Mouse (Mus musculus): ENCODE measurements around the gene Upk1a. TPM values are rescaled to one million over a fixed set of nuclear protein-coding genes. Genes with fewer than 3 reads are reported as not detected.
A peak's percentile ranks its signal among the peaks of the same experiment; 100 is the strongest.

The Upk1a gene
- 1.7 and 2.3 TPM in 2 replicates for polyA plus RNA-seq (2012; rRNA removed)

DNA sequence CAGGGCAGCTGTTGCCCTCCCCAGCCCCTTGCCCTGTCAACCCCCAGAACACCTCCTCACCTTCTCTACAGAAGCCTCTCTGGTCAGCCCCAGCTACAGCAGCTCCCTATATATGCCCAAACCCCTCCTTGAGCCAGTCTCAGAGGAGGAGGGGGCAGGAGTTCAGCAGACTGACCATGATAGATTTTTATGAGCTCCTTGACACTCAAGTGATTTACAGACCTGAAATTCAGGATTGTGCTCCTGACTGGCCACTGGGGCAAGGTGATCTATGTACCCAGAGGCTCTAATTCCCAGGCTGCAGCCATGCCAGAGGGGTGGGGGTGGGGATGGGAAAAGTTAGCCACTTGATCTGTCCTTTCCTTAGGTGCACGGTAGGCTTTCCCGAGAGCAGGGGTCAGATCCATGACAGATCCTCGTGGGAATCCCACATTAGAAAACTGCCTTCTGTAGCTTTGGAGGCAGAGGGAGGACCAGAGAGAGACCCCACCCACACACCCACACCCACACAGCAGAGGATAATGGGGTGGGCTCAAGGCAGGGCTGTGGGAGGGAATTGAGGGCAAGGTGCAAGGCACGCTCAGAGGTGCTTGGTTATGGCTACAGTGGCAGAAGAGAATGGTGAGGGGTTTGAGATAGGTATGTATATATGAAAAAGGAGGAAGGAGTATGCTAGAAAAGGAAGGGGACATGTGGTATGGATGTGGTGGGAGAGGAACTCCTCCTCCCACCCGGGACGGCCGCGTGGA is at the start of gene Upk1a:
Gene Upk1a, minus strand, starts transcription at position 194 of the 749 bp plus-strand sequence.
- no peak for DNase-seq (ENCODE audit: extremely low spot score in 1 of 2, low spot score in 1 of 2)

DNA sequence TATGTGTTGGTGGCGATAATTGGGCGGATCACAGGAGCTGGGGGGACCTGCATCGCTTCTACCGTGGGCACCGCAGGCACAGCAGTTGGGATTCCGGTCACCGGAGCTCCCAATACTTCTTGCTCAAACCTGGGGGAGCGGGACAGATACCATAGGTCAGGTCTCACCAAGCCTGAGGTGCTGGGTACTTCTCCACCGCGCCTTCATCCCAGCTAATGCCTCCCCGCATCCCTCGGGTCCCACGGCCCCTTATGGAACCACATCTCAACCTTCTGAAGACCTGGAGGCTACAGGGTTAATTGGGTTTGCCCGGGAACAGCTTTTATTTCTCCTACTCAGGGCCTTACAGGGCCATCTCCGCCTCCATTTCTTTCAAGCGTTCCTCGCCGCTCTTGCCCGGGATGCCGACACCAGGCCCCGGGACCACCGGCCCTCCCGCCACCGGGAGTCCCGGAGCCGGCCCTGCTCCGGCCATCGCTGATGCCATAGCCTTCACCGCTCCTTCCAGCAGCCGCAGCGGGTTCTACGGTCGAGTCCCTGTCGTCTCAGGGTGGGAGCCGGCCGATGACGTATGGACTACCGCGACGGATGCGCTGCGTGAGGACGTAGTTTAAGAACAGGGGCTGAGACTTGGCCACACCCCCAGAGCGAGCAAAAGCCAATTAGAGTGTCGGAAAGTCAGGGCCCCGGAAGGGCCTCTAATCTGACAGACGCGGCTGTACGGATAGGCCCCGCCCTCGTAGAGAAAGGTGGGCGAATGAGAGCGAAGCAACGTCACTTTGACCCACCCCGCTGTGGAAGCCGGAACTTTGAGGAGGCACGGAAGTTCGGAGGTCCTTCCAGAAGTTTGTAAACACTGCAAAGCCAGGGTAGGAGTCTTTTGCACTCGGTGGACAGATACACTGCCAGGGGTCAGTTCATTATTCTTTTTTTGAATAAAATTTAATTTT is 37.2 kb upstream of the Upk1a start, which contains the start of gene Rbm42:
Gene Rbm42, minus strand, starts transcription at position 727 of the 950 bp plus-strand sequence.
- DNase-seq (ENCODE audit: extremely low spot score in 1 of 2, low spot score in 1 of 2) = peak; percentile 99 to 100

DNA sequence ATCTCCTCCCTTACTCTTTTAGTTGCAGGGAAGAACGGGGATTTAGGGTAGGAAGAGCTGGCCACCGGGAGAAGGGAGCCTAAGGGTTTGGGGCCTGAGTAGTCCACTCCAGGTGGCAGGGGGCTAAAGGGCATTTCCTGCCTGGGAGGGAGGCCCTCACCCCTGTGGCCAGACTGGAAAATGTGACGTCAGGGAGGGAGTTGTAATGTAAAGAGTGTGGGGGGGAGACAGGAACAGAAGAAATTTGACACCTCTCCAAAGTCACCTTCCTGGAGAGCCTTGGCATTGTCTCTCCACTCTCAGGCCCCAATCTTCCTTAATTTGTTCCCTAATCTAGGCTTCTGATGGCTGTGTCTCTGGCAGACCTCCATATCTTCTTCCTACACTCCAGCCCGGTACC is 26.4 kb upstream of the Upk1a start:
- DNase-seq (ENCODE audit: extremely low spot score in 1 of 2, low spot score in 1 of 2) = no peak

DNA sequence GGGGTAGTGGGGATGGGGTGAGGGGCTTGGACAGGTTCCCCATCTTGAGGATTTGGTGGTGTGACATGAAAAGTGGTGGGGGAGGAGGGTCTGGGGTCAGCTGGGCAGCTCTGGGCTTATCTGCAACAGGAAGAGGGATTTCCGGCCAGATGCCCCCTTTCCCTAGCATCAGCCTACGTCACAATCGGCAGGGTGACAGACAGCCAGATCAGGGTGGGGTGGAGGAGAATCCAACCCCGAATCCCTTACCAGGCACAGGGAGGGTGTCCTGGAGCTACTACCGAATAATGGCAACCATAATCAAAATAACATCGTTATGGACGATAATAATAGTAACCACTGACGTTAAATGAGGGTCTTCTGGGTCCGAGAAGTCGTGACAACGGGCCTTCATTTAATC is 23.7 kb upstream of the Upk1a start:
- no peak for DNase-seq (ENCODE audit: extremely low spot score in 1 of 2, low spot score in 1 of 2)

GRCm38 (mm10) chr7:30635752-30636151 is 23.1 kb upstream of the Upk1a start, which contains the start of gene Etv2:
Etv2 (minus strand) TSS chr7:30635852.
- DNase-seq (ENCODE audit: extremely low spot score in 1 of 2, low spot score in 1 of 2) = no peak

DNA sequence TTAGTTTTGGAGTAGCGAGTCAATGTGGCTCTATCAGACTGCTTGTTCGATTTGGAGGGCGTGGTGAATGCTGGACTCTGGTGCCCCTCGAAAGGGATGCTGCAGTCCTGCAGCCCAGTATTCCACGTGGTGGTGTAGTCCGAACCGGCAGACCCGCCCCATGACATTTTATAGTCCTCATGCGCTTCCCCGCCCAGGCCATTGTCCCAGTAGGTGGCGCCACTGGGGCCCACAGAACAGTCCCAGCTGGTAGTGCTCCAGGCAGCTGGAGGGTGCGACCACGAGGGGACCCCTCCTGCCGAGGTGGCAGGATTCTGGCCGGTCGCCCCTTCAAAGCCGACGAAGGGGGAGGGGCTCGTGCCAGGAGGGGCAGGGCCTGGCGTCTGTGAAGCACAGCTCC is 22.0 kb upstream of the Upk1a start:
- DNase-seq (ENCODE audit: extremely low spot score in 1 of 2, low spot score in 1 of 2) = peak in 1 of 2 experiments; percentile 13

DNA sequence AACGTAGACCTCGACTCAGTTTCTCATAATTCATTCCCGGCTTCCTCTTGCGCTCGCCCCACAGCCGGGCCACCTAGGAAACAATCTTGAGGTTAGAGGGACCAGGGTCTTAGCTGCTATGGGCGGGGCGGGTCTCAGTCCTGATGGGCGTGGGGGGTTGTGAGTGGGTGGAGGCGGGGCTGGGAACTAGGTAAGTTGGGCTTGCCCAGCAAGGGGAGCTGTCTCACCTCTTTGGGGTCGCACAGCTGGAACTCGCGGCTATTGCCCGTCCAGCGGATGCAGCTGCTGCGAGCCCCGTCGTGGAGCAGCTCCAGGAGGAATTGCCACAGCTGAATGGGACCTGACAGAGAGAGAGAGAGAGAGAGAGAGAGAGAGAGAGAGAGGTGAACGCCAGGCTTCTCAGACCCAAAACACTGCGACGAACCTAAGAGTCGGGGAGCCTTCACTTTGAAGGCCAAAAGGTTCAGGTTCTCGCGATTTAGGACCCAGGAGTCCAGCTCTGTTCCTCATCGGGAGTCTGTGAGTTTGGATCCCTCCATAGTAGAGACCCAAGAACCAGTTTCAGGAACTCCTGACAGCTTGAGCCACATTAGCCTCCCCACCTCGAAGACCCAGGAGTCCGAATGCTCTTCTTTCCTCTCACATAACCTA is 21.2 kb upstream of the Upk1a start:
- no peak for DNase-seq (ENCODE audit: extremely low spot score in 1 of 2, low spot score in 1 of 2)

- no peak for DNase-seq (ENCODE audit: extremely low spot score in 1 of 2, low spot score in 1 of 2)
Measured at GRCm38 (mm10) chr7:30629013-30629412, 16.4 kb upstream of the Upk1a start.

DNA sequence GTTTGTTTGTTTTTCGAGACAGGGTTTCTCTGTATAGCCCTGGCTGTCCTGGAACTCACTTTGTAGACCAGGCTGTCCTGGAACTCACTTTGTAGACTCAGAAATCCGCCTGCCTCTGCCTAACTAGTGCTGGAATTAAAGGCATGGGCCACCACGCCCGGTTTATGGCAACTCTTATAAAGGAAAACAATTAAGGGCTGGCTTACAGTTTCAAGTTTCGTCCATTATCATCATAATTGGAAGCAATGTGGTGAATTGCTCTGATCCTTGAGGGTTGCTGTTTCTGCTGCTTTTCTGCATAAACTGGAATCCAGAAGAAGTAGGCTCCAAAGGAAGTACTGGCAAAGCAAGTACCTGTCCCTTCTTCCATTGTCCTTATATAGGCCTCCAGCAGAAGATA is 14.0 kb upstream of the Upk1a start:
- no peak for DNase-seq (ENCODE audit: extremely low spot score in 1 of 2, low spot score in 1 of 2)

- DNase-seq (ENCODE audit: extremely low spot score in 1 of 2, low spot score in 1 of 2) = peak; percentile 79 to 89
Measured at GRCm38 (mm10) chr7:30625530-30626384, 13.1 kb upstream of the Upk1a start, which contains the start of gene Cox6b1. Cox6b1 (minus strand) TSS chr7:30626151.

- peak in 1 of 2 experiments; percentile 45 for DNase-seq (ENCODE audit: extremely low spot score in 1 of 2, low spot score in 1 of 2)
Measured at GRCm38 (mm10) chr7:30619202-30619601, 6.6 kb upstream of the Upk1a start.

DNA sequence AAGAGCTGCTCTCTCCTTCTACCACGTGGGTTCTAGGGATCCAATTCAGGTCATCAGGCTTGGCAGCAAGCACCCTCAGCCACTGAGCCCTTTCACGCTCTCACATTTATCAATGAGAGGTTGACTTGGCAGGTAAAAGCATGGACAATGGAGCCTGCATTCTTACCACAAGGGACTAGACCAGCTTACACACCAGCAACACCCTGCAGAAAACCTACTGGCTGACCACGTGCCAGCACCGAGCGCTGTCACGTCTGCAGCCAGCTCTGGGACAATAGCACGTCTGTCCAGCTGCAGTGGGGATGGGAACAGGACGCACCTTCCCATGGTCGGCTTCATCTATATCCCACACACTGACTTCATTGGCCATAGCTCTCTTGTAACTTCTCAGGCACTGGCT is 6.0 kb upstream of the Upk1a start:
- DNase-seq (ENCODE audit: extremely low spot score in 1 of 2, low spot score in 1 of 2) = no peak

DNA sequence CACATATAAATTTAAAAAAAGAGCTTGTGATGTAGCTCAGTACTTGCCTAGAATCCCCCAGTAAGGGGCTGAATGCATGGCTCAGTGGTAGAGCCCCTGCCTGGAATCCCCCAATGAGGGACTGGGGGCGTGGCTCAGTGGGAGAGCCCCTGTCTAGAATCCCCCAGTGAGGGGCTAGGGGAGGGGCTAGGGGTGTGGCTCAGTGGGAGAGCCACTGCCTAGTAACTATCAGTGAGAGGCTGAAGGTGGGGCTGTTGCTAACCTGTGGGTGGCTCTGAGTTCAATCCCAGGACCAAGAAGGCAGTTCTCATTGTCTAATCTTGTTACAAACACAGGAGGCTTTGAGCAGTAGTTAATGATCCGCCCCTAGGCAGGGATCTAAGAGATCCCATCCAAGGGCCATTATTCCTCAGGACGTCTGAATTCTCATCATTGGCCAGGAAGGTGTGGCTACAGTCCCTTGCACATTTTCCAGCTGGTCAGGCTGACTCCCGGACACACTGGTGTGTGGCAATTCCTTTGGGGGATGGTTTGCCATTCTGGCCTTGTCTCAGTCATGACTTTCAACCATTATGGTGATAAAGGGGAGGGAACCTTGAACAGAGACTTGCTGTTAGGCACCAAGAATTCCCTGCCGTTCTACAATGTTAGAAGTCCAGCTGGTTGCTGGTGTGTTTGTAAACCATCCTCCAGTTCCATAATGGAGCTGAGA is 2.6 kb upstream of the Upk1a start:
- DNase-seq (ENCODE audit: extremely low spot score in 1 of 2, low spot score in 1 of 2) = no peak

DNA sequence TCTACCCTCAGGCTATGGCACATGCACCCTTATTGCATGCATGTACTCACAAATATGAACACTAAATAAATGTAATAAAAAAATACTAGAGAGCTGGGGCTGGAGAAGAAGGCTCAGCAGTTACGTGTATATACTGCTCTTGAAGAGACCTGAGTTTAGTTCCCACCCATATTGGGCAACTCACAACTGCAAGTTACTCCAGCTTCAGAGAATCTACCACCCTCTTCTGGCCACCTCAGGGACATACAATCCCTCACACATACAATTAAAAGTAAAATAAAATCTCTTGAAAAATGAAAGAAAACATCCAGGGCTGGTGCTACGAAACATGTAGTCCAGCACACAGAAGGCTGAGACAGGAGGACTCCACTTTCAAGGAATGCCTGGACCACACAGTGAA is 1.8 kb upstream of the Upk1a start:
- no peak for DNase-seq (ENCODE audit: extremely low spot score in 1 of 2, low spot score in 1 of 2)

- peak in 1 of 2 experiments; percentile 67 for DNase-seq (ENCODE audit: extremely low spot score in 1 of 2, low spot score in 1 of 2)
Measured at GRCm38 (mm10) chr7:30613529-30614112, 974 bp upstream of the Upk1a start.

GRCm38 (mm10) chr7:30610043-30610442 is 2.6 kb downstream of the Upk1a start:
- DNase-seq (ENCODE audit: extremely low spot score in 1 of 2, low spot score in 1 of 2) = no peak

- DNase-seq (ENCODE audit: extremely low spot score in 1 of 2, low spot score in 1 of 2) = no peak
Measured at GRCm38 (mm10) chr7:30608476-30608875, 4.2 kb downstream of the Upk1a start.

DNA sequence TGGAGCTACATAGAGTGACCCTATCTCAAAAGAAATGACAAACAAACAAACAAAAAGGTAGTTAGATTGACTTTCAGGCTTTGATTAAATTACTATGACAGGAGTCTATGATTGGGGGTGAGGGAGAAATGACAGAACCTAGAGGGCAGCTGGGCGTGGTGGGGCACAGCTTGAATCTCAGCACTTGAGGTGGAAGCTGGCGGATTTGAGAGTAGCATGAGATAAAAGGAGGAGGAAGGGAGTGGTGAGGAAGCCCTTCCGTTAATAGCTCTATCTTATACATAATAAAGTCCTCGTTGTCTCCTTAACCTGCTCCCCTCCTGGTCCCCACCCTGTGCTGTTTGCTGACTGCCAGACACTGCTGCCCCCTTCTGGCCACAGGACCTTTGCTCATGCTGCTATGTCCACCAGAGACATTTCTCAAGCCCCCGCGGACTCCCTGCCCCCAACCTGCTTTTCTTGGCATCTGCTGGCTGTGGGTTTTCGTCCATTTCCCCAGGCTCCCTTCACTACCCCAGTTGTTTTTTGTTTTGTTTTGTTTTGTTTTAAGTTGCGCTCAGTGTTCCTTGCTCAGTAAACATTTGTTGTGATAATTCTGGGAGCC is 4.8 kb downstream of the Upk1a start:
- DNase-seq (ENCODE audit: extremely low spot score in 1 of 2, low spot score in 1 of 2) = peak in 1 of 2 experiments; percentile 55

Measured in frontal cortex, adult 2 months (tissue).